Mouse (Mus musculus) small intestine, adult 2 months (tissue): Measurements from ENCODE around the gene Jph3. TPM values are rescaled to one million over a fixed set of nuclear protein-coding genes. Genes with fewer than 3 reads are reported as not detected.

Experiments
- H3K27ac ChIP-seq: fragments of 200-500 bp; 2 replicates; pipeline ENCODE4 v1.5.1; 2012; ENCODE audit warnings: low read depth, low read length, control low read depth, inconsistent platforms; ENCODE audit not compliant: insufficient read depth
- H3K27me3 ChIP-seq: fragments of 200-500 bp; 2 replicates; pipeline ENCODE4 v1.6.1; 2012; ENCODE audit warnings: mild to moderate bottlenecking, moderate library complexity, low read length, inconsistent platforms; ENCODE audit not compliant: control insufficient read depth, insufficient read depth
- H3K36me3 ChIP-seq: fragments of 200-500 bp; 2 replicates; pipeline ENCODE4 v1.6.1; 2012; ENCODE audit warnings: mild to moderate bottlenecking, low read length, control low read depth, inconsistent platforms; ENCODE audit not compliant: control insufficient read depth, insufficient read depth
- H3K4me1 ChIP-seq: fragments of 200-500 bp; 2 replicates; pipeline ENCODE4 v1.6.1; 2012; ENCODE audit warnings: low read length, inconsistent platforms, mixed read lengths; ENCODE audit not compliant: control insufficient read depth, insufficient read depth, insufficient read length
- H3K4me3 ChIP-seq: fragments of 200-500 bp; 2 replicates; pipeline ENCODE4 v1.5.1; 2012; ENCODE audit warnings: low read depth, mild to moderate bottlenecking, control low read depth, inconsistent platforms, low read length, moderate library complexity
- CTCF ChIP-seq: fragments of 200-500 bp; IDR thresholded peaks from 2 replicates; pipeline ENCODE4 v1.5.1; 2012; ENCODE audit warnings: low read depth, mild to moderate bottlenecking, control low read depth, inconsistent platforms, low read length, moderate library complexity, mixed read lengths; ENCODE audit not compliant: insufficient replicate concordance, insufficient read length; ENCODE audit errors: extremely low read depth
- POLR2A ChIP-seq: fragments of 200-500 bp; IDR thresholded peaks from 2 replicates; pipeline ENCODE4 v1.6.1; 2012; ENCODE audit warnings: low read depth, mild to moderate bottlenecking, control low read depth, inconsistent platforms, low read length, moderate library complexity
- WGBS: fragments of 180-500 bp; shearing (Covaris S2); methylation state at CpG from one replicate; pipeline ENCODE4 v1.1.7; 2018; 5-methylcytosine and 5-hydroxymethylcytosine counted together
- polyA plus RNA-seq: library from polyadenylated mRNA; depleted of rRNA; stranded (reverse); fragments of >200 nt; gene quantifications from 2 replicates; pipeline ENCODE4 v1.2.3, GENCODE M21; 2012

Gene Jph3
- polyA plus RNA-seq, 1 experiment, result 0.57 TPM

DNA sequence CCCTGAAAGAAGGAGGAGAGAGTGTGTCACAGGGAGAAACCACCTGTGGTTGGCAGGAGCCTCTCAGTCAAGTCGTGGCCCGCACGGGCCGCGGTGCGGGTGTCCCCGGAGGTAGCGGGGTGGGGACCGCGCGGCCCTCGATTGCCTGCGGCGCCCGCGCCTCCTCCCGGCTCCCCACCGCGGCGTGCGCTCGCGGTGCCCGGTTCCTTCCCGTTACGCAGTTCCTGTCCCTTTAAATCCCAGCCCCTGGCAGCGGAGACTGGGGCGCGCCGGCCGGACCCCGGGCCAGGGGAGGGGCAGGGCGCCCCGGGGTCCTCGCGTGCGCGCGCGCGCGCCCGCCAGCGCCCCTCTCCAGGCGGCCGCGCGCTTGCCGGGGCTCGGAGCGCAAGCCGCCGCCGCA lies 331 bp downstream of the Jph3 start:
- TF ChIP-seq CTCF, result no peak
- TF ChIP-seq POLR2A, result no peak
- peaks cover 24% of the 10 kb centered on the region for H3K27me3 ChIP-seq
- H3K4me1 ChIP-seq, result no peaks in the 10 kb centered on the region; the same call in 1 of the 2 replicates
- H3K27ac ChIP-seq, result no peak overlapping the region
- no peak overlapping the region for H3K4me3 ChIP-seq
- 3% methylated on average over 54 of the region's 54 CpGs for WGBS
- no peaks in the 10 kb centered on the region for H3K36me3 ChIP-seq

DNA sequence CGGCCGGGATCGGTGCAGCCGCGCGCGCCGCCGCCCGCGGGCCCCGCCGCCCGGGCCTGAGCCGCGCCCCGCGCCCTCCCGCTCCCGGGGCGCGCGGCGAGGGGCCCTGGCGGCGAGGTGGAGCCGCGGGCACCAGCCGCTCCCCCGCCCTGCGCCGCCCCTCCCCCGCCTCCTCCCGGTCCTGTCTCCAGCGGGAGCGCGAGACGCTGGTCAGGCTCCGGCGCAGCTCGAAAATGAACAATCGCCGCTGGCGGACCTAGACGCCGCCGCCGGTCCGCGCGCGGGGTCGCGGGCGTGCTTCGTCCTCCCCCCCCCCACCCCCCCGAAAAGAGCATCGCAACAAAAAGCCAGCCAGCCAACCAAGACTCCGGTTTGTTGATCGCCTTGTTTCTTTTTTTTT lies 747 bp downstream of the Jph3 start:
- H3K4me1 ChIP-seq, result no peaks in the 10 kb centered on the region; the same call in 1 of the 2 replicates
- H3K27me3 ChIP-seq, result peaks cover 24% of the 10 kb centered on the region
- TF ChIP-seq POLR2A (no peak), CTCF (no peak)
- no peak overlapping the region for H3K27ac ChIP-seq
- H3K4me3 ChIP-seq, result no peak overlapping the region
- H3K36me3 ChIP-seq, result no peaks in the 10 kb centered on the region
- 8% methylated on average over 59 of the region's 60 CpGs for WGBS

DNA sequence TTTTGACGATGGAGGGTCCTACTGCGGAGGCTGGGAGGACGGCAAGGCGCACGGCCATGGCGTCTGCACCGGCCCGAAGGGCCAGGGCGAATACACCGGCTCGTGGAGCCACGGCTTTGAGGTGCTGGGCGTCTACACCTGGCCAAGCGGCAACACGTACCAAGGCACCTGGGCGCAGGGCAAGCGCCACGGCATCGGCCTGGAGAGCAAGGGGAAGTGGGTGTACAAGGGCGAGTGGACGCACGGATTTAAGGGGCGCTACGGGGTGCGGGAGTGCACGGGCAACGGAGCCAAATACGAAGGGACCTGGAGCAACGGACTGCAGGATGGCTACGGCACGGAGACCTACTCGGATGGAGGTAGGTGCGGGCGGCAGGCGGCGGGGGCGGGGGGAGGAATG lies 1.2 kb downstream of the Jph3 start:
- H3K27me3 ChIP-seq, result peaks cover 24% of the 10 kb centered on the region
- no peaks in the 10 kb centered on the region; the same call in 1 of the 2 replicates for H3K4me1 ChIP-seq
- TF ChIP-seq CTCF, result no peak
- TF ChIP-seq POLR2A, result no peak
- H3K4me3 ChIP-seq, result no peak overlapping the region
- WGBS, result 4% methylated on average over 37 of the region's 37 CpGs
- no peak overlapping the region for H3K27ac ChIP-seq
- H3K36me3 ChIP-seq, result no peaks in the 10 kb centered on the region

DNA sequence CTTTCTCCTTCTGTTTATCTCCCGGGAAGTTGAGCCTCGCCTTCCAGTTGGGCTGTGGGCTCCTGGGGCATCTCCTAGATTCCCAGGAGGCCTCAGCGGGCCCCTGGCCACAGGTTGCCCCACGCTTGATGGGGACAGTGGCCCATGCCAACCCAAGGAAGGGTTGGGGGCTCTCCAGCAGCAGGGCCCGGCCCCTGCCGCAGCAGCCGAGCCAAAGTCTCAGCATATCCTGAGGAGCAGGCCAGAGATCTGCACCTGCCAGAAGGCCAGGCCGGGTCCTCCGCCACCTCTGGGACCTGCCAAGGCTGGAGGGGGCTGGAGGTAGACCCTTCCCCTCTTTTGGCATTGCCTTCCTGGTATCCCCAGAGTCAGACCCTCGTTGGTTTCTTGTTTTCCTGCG lies 1.6 kb downstream of the Jph3 start:
- TF ChIP-seq CTCF, result no peak
- no peak for TF ChIP-seq POLR2A
- 5% methylated on average over 11 of the region's 11 CpGs for WGBS
- H3K4me3 ChIP-seq, result no peak overlapping the region
- H3K36me3 ChIP-seq, result no peaks in the 10 kb centered on the region
- peaks cover 24% of the 10 kb centered on the region for H3K27me3 ChIP-seq
- H3K27ac ChIP-seq, result no peak overlapping the region
- H3K4me1 ChIP-seq, result no peaks in the 10 kb centered on the region; the same call in 1 of the 2 replicates

DNA sequence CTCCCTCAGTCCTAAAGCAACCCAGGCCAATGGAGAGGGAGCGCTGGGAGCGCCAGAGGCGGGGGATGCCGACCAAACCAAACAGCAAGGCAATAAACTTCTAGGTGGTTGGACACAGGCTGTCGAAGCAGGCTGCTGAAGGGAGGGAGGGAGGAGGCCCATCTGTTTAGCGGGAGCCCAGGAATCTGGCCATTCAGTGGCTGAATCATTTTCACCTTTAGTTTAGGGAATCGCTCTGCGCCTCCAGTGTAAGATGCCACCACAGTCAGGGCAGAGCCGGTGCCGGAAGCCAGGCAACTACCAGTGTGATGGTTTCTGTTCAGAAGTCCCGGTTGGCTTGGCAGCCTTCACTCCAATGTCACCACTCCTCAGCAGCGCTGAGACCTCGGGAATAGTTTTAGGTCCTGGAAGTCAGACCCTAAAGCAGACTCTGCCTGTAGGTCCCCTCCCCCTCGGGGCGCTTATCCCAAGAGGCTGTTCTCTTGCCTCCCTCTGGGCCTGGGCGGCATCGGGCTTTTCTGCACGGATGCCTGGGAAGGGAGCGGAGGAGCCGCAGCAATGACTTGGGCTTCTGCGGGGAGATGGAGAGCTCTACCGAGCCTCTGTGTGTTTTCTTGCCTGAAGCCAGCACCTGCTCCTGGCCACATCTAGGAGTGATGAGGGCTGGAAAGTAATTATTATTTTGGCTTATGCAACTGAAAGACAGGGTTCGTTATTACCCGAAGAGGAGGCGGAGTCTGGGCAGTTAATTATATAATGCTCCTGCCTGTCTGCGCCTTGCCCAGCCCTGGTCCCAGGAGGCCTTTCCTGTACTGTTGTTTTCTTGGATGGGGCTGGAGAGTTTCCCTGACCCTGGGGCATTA lies 2.3 kb downstream of the Jph3 start:
- H3K27me3 ChIP-seq, result peaks cover 24% of the 10 kb centered on the region

DNA sequence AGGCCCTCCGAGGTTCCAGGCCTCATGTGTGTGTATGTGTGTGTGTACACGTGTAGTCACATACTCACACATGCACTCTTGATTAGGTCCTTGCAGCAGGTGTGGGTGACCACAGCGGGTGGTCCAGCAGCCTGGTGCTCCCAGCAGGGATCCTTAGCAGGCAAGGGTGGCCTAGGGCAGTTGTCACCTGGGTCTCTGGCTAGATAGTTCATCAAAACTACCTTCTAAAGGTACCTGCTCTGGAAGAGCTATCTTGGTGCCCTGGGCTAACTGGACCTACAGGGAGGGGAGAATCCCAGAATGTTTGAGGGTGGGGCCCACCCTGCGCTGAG lies 2.9 kb downstream of the Jph3 start:
- WGBS, result 53% methylated on average over 4 of the region's 4 CpGs
- Histone ChIP-seq H3K36me3 (no peaks in the 10 kb centered on the region), H3K4me1 (no peaks in the 10 kb centered on the region; the same call in 1 of the 2 replicates), H3K27ac (no peak overlapping the region), H3K4me3 (no peak overlapping the region), H3K27me3 (peaks cover 24% of the 10 kb centered on the region)
- no peak for TF ChIP-seq POLR2A
- TF ChIP-seq CTCF, result no peak

More for the DNA sequence above, 2.3 kb downstream of the Jph3 start:
- Histone ChIP-seq H3K27ac (no peak overlapping the region), H3K4me3 (no peak overlapping the region), H3K4me1 (no peaks in the 10 kb centered on the region; the same call in 1 of the 2 replicates), H3K36me3 (no peaks in the 10 kb centered on the region)
- WGBS, result 10% methylated on average over 26 of the region's 26 CpGs
- no peak for TF ChIP-seq POLR2A
- no peak for TF ChIP-seq CTCF

DNA sequence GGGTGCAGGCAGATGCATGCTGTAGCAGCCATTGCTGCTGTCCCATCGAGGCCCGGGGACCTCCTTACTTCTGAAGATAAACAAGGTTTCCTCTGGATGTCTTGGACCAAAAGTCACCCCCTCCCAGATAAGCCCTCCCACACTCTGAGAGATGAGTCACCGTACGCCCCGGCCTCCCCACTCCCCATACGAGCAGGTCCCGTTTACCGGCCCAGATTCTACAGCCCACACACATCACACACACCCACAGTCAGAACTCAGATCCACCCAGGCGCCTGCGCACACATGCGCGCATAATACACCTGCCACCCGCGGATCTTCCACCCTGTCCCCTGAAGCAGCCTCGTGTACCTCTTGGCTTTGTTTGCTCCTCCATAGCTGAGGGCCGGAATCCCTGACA lies 4.8 kb downstream of the Jph3 start:
- H3K4me1 ChIP-seq, result no peaks in the 10 kb centered on the region; the same call in 1 of the 2 replicates
- no peak overlapping the region for H3K27ac ChIP-seq
- peaks cover 24% of the 10 kb centered on the region for H3K27me3 ChIP-seq
- no peak for TF ChIP-seq POLR2A
- H3K4me3 ChIP-seq, result no peak overlapping the region
- no peaks in the 10 kb centered on the region for H3K36me3 ChIP-seq
- WGBS, result 79% methylated on average over 16 of the region's 16 CpGs
